Mouse (Mus musculus): Measurements from ENCODE around the gene Plcd1.

GRCm38 (mm10) chr9:119119409-119120167 lies 26.3 kb upstream of the Plcd1 start:
- TF ChIP-seq CTCF (IDR thresholded peaks at IDR 0.05; ENCODE audit: control insufficient read depth, insufficient read depth, low read length) (no peak), POLR2A (IDR thresholded peaks at IDR 0.05; ENCODE audit: borderline replicate concordance, control insufficient read depth, low read depth, low read length) (no peak)
